Comparison of ENCODE assay signal across 9 mouse cellular contexts in the genomic region with DNA sequence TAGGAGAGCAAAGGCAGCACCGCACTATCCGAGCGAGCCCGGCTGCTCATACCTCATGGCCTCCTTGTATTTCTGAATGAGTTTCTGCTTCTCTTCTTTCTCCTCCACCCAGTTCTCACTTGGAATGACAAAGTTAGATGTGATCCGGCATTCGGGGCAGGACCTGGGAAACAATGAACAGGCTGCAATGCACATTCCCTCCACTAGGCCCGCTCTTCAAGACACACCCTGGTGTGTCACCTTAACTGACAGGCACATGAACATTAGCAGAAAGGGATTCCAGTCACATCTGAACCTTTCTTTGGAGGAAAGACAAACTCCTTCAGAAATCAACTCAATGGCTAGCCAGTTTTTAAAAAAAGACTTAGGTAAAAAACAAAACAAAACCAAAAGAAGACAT. TPM values are rescaled to one million over a fixed set of nuclear protein-coding genes. Genes with fewer than 3 reads are reported as not detected.
DNase-seq lines count a peak whose midpoint lies in the region; ATAC-seq and TF ChIP-seq lines count a peak whose summit lies in the region.
"Had no signal": no experiment of that assay in that cellular context is flagged by ENCODE, and none has a peak within 500 bp of the region (broad histone marks: within the 10 kb centered on the region; RNA-seq: fewer than 3 reads in every experiment).

No protein-coding gene starts in this region.

- H3K4me1 ChIP-seq in hindbrain, embryonic 11.5 days (replicated peaks; ENCODE audit: control insufficient read depth, insufficient read depth, low read length), result no peaks in the 10 kb centered on the region
- no peaks in the 10 kb centered on the region for H3K4me1 ChIP-seq in hindbrain, embryonic 12.5 days
- H3K4me1 ChIP-seq in E14TG2a.4 (replicated peaks; ENCODE audit: low read depth, low read length), result peaks cover 94% of the 10 kb centered on the region
- H3K4me1 ChIP-seq in cortical plate, adult 2 months (ENCODE audit: control insufficient read depth, insufficient read depth, low read length), result no peaks in the 10 kb centered on the region
- H3K4me1 ChIP-seq in lung, postnatal 0 days (ENCODE audit: insufficient read depth, low read depth, low read length), result no peaks in the 10 kb centered on the region

- no peaks in the 10 kb centered on the region for H3K9me3 ChIP-seq in hindbrain, embryonic 11.5 days (ENCODE audit: control insufficient read depth, low read length)
- H3K9me3 ChIP-seq in hindbrain, embryonic 12.5 days (replicated peaks), result no peaks in the 10 kb centered on the region
- no peaks in the 10 kb centered on the region for H3K9me3 ChIP-seq in E14TG2a.4 (ENCODE audit: low read length)
- no peaks in the 10 kb centered on the region for H3K9me3 ChIP-seq in lung, postnatal 0 days (ENCODE audit: low read length)

- H3K27ac ChIP-seq in hindbrain, embryonic 11.5 days (ENCODE audit: low read depth, low read length), result no peak overlapping the region
- no peak overlapping the region for H3K27ac ChIP-seq in hindbrain, embryonic 12.5 days
- no peak overlapping the region for H3K27ac ChIP-seq in cortical plate, adult 2 months (ENCODE audit: insufficient read depth, low read length)
- no peak overlapping the region for H3K27ac ChIP-seq in lung, postnatal 0 days (ENCODE audit: low read length)

- peaks cover 6% of the 10 kb centered on the region for H3K36me3 ChIP-seq in hindbrain, embryonic 11.5 days (ENCODE audit: control insufficient read depth, insufficient read depth, low read length)
- H3K36me3 ChIP-seq in hindbrain, embryonic 12.5 days, result peaks cover 73% of the 10 kb centered on the region
- peaks cover 100% of the 10 kb centered on the region for H3K36me3 ChIP-seq in E14TG2a.4 (ENCODE audit: insufficient read depth, low read length)
- H3K36me3 ChIP-seq in lung, postnatal 0 days (ENCODE audit: insufficient read depth, low read length), result peaks cover 16% of the 10 kb centered on the region; the same call in 1 of the 2 replicates

- 70% methylated on average over 7 of the region's 7 CpGs for WGBS in hindbrain, embryonic 11.5 days
- WGBS in hindbrain, embryonic 12.5 days, result 71% methylated on average over 7 of the region's 7 CpGs
- WGBS in lung, postnatal 0 days, result 66% methylated on average over 7 of the region's 7 CpGs

- peak; percentile 78 for DNase-seq in hindbrain, embryonic 11.5 days (ENCODE audit: low spot score)
- peak; percentile 64 for DNase-seq in lung, postnatal 0 days (ENCODE audit: low spot score)
- DNase-seq in right cerebral cortex, adult 2 months (ENCODE audit: low spot score in 2 of 2), result no peak
- DNase-seq in adrenal gland, adult 8-10 months, result no peak
- no peak for DNase-seq in cerebellum, adult 8-10 months

- H3K27me3 ChIP-seq in hindbrain, embryonic 11.5 days (ENCODE audit: control insufficient read depth, insufficient read depth, low read length), result no peaks in the 10 kb centered on the region
- no peaks in the 10 kb centered on the region for H3K27me3 ChIP-seq in hindbrain, embryonic 12.5 days
- no peaks in the 10 kb centered on the region for H3K27me3 ChIP-seq in E14TG2a.4 (ENCODE audit: insufficient read depth, low read length)
- H3K27me3 ChIP-seq in lung, postnatal 0 days (replicated peaks; ENCODE audit: insufficient read depth, low read length), result no peaks in the 10 kb centered on the region

- ATAC-seq in hindbrain, embryonic 11.5 days (ENCODE audit: low FRiP score), result no peak
- no peak for ATAC-seq in hindbrain, embryonic 12.5 days (ENCODE audit: low FRiP score)
- ATAC-seq in lung, postnatal 0 days, result peak; percentile 46; the same call in 1 of the 2 replicates

- TF ChIP-seq POLR2A in cortical plate, adult 2 months (IDR thresholded peaks at IDR 0.05; ENCODE audit: extremely low read depth, insufficient read depth, low read length), result no peak

- H3K4me2 ChIP-seq in hindbrain, embryonic 11.5 days (replicated peaks; ENCODE audit: low read depth, low read length), result no peak overlapping the region
- H3K4me2 ChIP-seq in hindbrain, embryonic 12.5 days (replicated peaks), result no peak overlapping the region
- no peak overlapping the region for H3K4me2 ChIP-seq in lung, postnatal 0 days (replicated peaks; ENCODE audit: low read depth, low read length)

- H3K9ac ChIP-seq in hindbrain, embryonic 11.5 days (ENCODE audit: low read depth, low read length), result no peak overlapping the region
- H3K9ac ChIP-seq in hindbrain, embryonic 12.5 days, result no peak overlapping the region
- no peak overlapping the region for H3K9ac ChIP-seq in lung, postnatal 0 days (replicated peaks; ENCODE audit: low read depth)

- peak; percentile 88 for TF ChIP-seq CTCF in E14TG2a.4 (conservative IDR thresholded peaks at IDR 0.05; ENCODE audit: low read length)
- TF ChIP-seq CTCF in cortical plate, adult 2 months (IDR thresholded peaks at IDR 0.05; ENCODE audit: extremely low read depth, insufficient read depth, low read length), result peak; percentile 32; the same call in 1 of the 2 replicates
- TF ChIP-seq CTCF in lung, postnatal 0 days (IDR thresholded peaks at IDR 0.05), result peak; percentile 86

- H3K4me3 ChIP-seq in hindbrain, embryonic 11.5 days (ENCODE audit: low read depth, low read length), result no peak overlapping the region
- H3K4me3 ChIP-seq in hindbrain, embryonic 12.5 days, result no peak overlapping the region
- H3K4me3 ChIP-seq in E14TG2a.4 (replicated peaks; ENCODE audit: low read length), result peak overlapping the region; percentile 69
- no peak overlapping the region for H3K4me3 ChIP-seq in cortical plate, adult 2 months (ENCODE audit: insufficient read depth, low read length)
- H3K4me3 ChIP-seq in lung, postnatal 0 days (ENCODE audit: low read depth, low read length), result no peak overlapping the region
- H3K4me3 ChIP-seq: myocyte had no signal

- TF ChIP-seq EP300 in lung, postnatal 0 days (IDR thresholded peaks at IDR 0.05), result no peak

RNA-seq across cellular contexts. Expression of gene Rab19, which starts 19.4 kb away (rescaled TPM):
- 0.39 and 0.74 TPM in 2 replicates for polyA plus RNA-seq in hindbrain, embryonic 11.5 days (2014; fragmentation: Nextera tagmentation; extraction: Ambion mirVana)
- polyA plus RNA-seq in hindbrain, embryonic 12.5 days (2016; fragmentation: Nextera tagmentation; extraction: Ambion mirVana), result 0.52 and 0.66 TPM in 2 replicates
- 0.08 TPM in 1 of 2 replicates, not detected in the other for polyA plus RNA-seq in cortical plate, adult 2 months (2012; rRNA removed)
- polyA plus RNA-seq in lung, postnatal 0 days (2015; fragmentation: Nextera tagmentation; extraction: Ambion mirVana), result 5.8 and 6.9 TPM in 2 replicates
- under 1 TPM; 0.15 to 0.86 (median 0.67) TPM for total RNA-seq in adrenal gland, adult 8-10 months (2022)
- polyA plus RNA-seq: myocyte had no signal

RNA-seq across cellular contexts. Expression of gene Mkrn1, which starts 19.9 kb away (rescaled TPM):
- polyA plus RNA-seq in hindbrain, embryonic 11.5 days (2014; fragmentation: Nextera tagmentation; extraction: Ambion mirVana), result 127 and 147 TPM in 2 replicates
- polyA plus RNA-seq in hindbrain, embryonic 12.5 days (2016; fragmentation: Nextera tagmentation; extraction: Ambion mirVana), result 178 and 191 TPM in 2 replicates
- 105 and 109 TPM in 2 replicates for polyA plus RNA-seq in cortical plate, adult 2 months (2012; rRNA removed)
- polyA plus RNA-seq in lung, postnatal 0 days (2015; fragmentation: Nextera tagmentation; extraction: Ambion mirVana), result 125 and 127 TPM in 2 replicates
- 10 to 100 TPM; 69.0 to 90.4 (median 76.6) TPM for total RNA-seq in adrenal gland, adult 8-10 months (2022)

RNA-seq across cellular contexts. Expression of gene Slc37a3, which starts 22.9 kb away (rescaled TPM):
- 47.0 and 50.3 TPM in 2 replicates for polyA plus RNA-seq in hindbrain, embryonic 11.5 days (2014; fragmentation: Nextera tagmentation; extraction: Ambion mirVana)
- polyA plus RNA-seq in hindbrain, embryonic 12.5 days (2016; fragmentation: Nextera tagmentation; extraction: Ambion mirVana), result 56.5 and 59.0 TPM in 2 replicates
- polyA plus RNA-seq in cortical plate, adult 2 months (2012; rRNA removed), result 32.7 and 36.3 TPM in 2 replicates
- 24.4 and 27.9 TPM in 2 replicates for polyA plus RNA-seq in lung, postnatal 0 days (2015; fragmentation: Nextera tagmentation; extraction: Ambion mirVana)
- total RNA-seq in adrenal gland, adult 8-10 months (2022), result 10 to 100 TPM; 32.3 to 57.1 (median 44.0) TPM

Comparison
In these comparisons a context has a peak if more than half of its experiments do, and no peak if none do; other contexts are left out.
1. DNase-seq: peak in hindbrain, embryonic 11.5 days (single experiment) and lung, postnatal 0 days (single experiment); none in right cerebral cortex, adult 2 months (0 of 2), adrenal gland, adult 8-10 months (single experiment) and cerebellum, adult 8-10 months (single experiment).
2. CTCF ChIP-seq: peak in every context shown above with its lines; median percentile 88 in E14TG2a.4; 86 in lung, postnatal 0 days; 32 in cortical plate, adult 2 months.